Mouse (Mus musculus) frontal cortex, adult (tissue): ENCODE data around the gene Rgs8.
A peak's percentile ranks its signal among the peaks of the same experiment; 100 is the strongest.

ENCODE experiments used
- ATAC-seq: cut with Nextera tagmentation; 2 replicates; pipeline ENCODE4 v1.9.2; 2017; ENCODE audit warnings: mild to moderate bottlenecking, moderate library complexity, mixed read lengths; ENCODE audit not compliant: low TSS enrichment

The Rgs8 gene

GRCm38 (mm10) chr1:153704174-153704573 lies 51.3 kb downstream of the Rgs8 start:
- ATAC-seq: no peak

GRCm38 (mm10) chr1:153704996-153705395 lies 52.2 kb downstream of the Rgs8 start:
- no peak for ATAC-seq

- no peak for ATAC-seq
Measured at GRCm38 (mm10) chr1:153708626-153709025, 55.8 kb downstream of the Rgs8 start.

GRCm38 (mm10) chr1:153709451-153709850 lies 56.6 kb downstream of the Rgs8 start:
- 0 out of 2 replicates have a peak, but pooled peaks have one; percentile 5 for ATAC-seq

GRCm38 (mm10) chr1:153711544-153712262 lies 58.9 kb downstream of the Rgs8 start:
- ATAC-seq: peak; percentile 82

- no peak for ATAC-seq
Measured at GRCm38 (mm10) chr1:153712633-153713032, 59.8 kb downstream of the Rgs8 start.

GRCm38 (mm10) chr1:153717990-153718389 lies 65.2 kb downstream of the Rgs8 start:
- ATAC-seq: peak; percentile 47

GRCm38 (mm10) chr1:153720935-153721334 lies 68.1 kb downstream of the Rgs8 start:
- no peak for ATAC-seq

- no peak for ATAC-seq
Measured at GRCm38 (mm10) chr1:153721565-153722310, 68.9 kb downstream of the Rgs8 start.

- no peak for ATAC-seq
Measured at GRCm38 (mm10) chr1:153723426-153723825, 70.6 kb downstream of the Rgs8 start.

- ATAC-seq: peak; percentile 44; the same call in 1 of the 2 replicates
Measured at GRCm38 (mm10) chr1:153726636-153727035, 73.8 kb downstream of the Rgs8 start.

- ATAC-seq: peak; percentile 72
Measured at GRCm38 (mm10) chr1:153729806-153730205, 77.0 kb downstream of the Rgs8 start.

- ATAC-seq: peak; percentile 51
Measured at GRCm38 (mm10) chr1:153730671-153731070, 77.8 kb downstream of the Rgs8 start.

GRCm38 (mm10) chr1:153733181-153733580 lies 80.4 kb downstream of the Rgs8 start:
- ATAC-seq: peak; percentile 11; the same call in 1 of the 2 replicates

- ATAC-seq: no peak
Measured at GRCm38 (mm10) chr1:153734866-153735265, 82.0 kb downstream of the Rgs8 start.

- ATAC-seq: no peak
Measured at GRCm38 (mm10) chr1:153736096-153736495, 83.3 kb downstream of the Rgs8 start.

GRCm38 (mm10) chr1:153737101-153738085 lies 84.6 kb downstream of the Rgs8 start:
- ATAC-seq: peak; percentile 38

- ATAC-seq: no peak
Measured at GRCm38 (mm10) chr1:153739437-153740015, 86.7 kb downstream of the Rgs8 start.

GRCm38 (mm10) chr1:153740145-153740544 lies 87.3 kb downstream of the Rgs8 start, which contains the start of gene Rgs16:
Gene Rgs16 (plus strand): TSS chr1:153740349.
- ATAC-seq: peak; percentile 58

GRCm38 (mm10) chr1:153740775-153741400 lies 88.1 kb downstream of the Rgs8 start:
- no peak for ATAC-seq
